Mouse (Mus musculus) heart, adult 8-10 months (tissue): ENCODE results near the gene Pik3r1. TPM values are rescaled to one million over a fixed set of nuclear protein-coding genes. Genes with fewer than 3 reads are reported as not detected.

ENCODE experiments used
- DNase-seq: peaks from one replicate; pipeline ENCODE4 v3.0.0; 2022; ENCODE audit warnings: low spot score
- total RNA-seq, 4 experiments: library from RNA; stranded (reverse); gene quantifications; 2 replicates each; pipeline ENCODE4 v1.2.4; 2022

The Pik3r1 gene
- total RNA-seq, 4 experiments from 2014 or later = 107 to 140 (median 112) TPM

DNA sequence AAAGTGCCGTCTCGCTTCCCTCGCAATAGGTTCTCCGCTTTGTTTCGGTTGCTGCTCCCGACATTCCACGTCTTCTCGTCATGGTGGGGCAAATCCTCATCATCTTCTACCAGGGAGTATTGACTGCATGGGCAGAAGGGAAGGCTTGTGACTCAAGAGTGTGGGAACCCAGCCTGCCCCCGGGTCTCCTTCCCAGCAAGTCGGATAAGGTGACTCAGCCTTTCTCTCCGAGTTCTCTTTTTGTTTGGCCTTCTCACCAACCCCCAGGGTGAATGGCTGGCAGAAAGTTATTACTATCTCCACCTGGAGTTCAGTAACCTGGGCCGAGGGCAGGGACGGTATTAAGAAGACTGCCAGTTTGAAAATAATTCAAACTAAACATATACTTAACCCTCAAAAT is 81.8 kb downstream of the Pik3r1 start:
- DNase-seq = no peak

DNA sequence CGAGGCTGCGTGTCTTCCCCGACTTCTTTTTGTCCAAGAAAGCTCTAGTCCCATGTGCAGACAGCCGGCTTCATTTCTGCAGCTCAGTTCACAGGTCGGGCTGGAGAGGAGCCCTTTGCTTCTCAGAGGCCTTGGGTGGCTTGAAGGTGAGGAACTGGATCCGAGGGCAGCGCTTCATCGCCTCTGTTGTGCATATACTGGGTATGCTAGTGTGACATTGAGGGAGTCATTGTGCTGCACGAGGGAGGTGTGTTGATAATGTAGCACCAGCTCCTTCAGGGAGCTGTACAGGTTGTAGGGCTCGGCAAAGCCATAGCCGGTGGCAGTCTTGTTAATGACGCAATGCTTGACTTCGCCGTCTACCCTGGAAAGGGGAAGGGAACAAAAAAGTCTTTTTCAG is 83.3 kb downstream of the Pik3r1 start:
- no peak for DNase-seq

DNA sequence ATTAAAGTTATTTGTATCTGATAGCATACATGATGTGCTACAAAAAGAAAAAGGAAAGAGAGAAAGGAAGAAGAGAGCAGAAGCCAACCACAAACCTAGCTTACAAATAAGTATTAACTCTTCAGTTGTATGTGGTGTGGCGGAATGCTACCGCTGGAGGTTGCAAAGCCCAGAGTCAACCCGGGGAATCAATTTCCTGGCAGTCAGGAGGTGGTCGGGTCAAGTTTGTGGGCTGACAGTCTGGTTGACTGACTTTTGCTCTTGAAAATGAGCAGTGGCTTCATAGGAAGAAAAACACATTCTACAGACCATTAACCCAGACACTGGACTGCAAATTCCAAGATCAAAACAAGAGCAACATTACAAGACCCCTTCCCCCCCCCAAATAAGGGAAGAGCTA is 85.6 kb downstream of the Pik3r1 start:
- no peak for DNase-seq

DNA sequence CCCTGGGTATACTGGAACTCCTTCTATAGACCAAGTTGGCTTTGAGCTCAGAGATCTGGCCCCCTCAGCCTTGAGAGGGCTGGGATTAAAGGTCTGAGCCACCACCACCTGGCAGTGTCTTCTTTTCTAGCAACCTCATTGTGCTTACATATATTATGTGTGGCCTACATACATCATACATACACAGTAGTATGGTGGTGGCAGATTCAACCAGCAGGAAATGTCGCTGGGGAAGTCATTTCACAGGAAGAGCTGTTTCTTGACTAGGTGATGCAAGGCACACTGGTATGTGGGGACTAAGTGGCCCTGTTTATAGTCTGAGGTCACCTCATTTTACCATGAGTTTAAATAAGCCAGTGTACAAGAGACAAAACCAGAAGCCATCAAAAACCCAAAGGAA is 87.9 kb downstream of the Pik3r1 start:
- DNase-seq = no peak

DNA sequence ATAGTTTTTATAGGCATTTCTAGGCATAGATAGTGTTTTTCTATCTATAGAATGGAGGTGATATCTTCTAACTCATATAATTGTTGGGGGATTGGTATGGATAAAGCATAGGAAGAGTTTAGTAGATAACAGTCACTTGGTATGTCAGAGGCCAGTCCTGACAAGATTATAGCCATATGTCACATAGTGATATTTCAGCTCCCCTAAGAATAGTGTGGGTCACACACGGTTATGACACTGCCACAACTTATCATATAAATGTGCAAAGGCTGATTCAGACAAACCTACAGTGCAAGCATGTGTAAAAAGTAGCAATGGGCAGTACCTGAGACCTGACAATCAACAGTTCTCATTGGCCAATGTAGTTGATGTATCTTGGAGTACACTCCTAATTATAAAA is 89.0 kb downstream of the Pik3r1 start:
- DNase-seq = no peak

DNA sequence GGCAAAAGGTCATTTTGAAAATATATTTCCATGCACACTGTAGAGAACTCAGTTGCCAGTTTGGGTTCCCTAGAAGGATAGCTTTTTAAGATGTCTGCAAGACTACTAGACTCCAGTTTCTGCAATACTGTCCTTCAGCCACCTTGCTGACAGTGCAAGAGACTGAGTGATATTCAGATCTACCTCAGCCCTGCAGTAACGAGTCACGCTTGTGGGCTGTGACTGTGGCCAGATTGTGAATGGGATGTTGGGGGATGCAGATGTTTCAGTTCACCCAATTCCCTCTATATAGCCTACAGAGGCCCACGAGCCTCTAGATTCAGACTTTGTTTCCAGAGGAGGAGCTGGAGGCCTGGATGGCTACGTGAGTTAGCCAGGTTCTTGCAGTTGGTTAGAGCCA is 90.0 kb downstream of the Pik3r1 start:
- DNase-seq = no peak

DNA sequence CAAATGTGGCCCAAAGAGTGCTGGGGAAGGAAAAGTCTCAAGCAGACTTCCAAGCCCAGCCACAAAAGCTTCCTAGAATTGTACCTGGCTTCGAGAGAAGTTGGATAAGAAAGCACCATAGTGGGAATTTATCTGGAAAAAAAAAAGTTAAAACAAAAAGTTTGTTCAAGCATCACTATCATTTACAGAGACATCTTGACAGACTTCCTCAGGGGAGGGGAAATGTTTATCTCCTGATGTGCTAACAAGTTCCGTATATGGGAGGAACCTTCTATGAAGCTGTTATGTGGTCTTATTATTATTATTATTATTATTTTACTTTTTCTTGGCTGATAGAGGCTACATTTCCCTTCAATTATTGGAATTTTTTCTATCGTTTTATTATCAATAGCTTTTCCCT is 94.1 kb downstream of the Pik3r1 start:
- DNase-seq = no peak

DNA sequence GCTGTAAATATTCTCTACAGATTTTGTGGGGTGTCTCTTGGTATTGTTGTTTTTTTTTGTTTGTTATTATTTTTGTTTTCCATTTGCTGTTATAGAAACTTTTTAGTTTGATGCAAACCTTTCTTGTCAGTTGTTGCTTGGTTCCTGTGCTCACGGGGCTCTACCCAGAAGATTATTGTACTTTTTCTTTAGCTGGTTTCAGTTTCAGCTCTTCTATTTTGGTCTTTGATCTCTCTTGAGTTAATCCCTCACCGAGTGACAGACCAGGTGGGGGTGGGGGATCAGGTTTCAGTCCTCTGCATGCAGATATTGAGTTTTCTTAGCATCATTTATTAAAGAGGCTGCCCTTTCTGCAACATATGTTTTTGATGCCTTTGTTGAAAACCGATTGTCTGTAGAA is 99.2 kb downstream of the Pik3r1 start:
- no peak for DNase-seq

DNA sequence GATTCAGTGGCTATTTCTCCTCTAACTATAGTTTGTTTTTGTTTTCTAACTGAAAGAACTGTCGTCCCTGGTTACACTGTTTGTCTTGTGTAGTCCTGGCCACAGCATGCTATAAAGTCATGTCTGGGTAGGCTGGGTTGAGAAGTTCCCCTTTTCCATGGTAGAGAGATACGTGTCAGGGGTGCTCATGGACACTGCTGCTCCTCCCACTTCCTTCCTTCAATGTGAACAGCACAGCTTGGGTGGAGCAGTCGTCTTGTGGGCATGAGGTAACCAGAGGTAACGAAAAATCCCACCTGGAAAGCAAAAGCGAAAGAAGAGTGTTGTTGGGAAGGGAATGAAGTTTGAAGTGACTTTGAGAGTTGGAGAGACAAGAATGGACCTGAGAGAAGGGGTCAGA is 104.0 kb downstream of the Pik3r1 start:
- no peak for DNase-seq

DNA sequence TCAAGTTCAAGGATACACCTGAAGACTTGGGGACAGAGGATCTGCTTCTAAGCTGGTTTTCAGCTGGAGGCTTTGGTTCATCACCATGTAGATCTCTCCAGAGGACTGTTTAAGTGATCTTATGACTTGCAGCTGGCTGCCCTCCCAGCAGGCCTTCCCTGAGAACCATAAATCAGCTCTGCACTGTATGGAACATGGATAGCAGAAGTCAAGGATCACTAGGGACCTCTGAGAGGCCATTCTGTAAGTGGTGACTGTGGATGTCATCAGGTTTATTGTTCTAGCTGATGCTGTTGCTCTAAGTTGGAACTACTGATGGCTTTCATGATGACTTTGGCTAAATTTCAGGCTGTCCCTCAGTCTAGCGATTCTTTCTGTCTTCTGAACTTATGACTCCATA is 105.1 kb downstream of the Pik3r1 start:
- DNase-seq = no peak

DNA sequence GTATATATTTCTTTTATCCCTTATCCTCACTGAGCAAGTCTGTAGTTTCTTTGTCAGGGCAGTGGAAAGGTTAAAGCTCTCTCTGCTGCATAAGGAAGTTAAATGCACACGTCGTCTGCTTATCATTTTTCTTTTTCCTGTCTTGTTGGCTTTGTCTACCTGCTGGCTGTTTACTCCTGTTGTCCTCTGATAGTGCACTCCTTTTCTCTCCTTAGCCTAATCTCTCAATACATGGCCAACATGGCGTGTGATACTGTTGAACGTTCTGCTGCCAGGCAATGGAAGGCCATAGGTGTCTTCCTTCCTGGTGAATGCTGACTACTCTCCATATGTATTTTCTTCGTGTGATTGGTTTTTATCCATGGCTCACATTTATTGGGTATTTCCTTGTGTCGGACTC is 106.5 kb downstream of the Pik3r1 start:
- DNase-seq = no peak

DNA sequence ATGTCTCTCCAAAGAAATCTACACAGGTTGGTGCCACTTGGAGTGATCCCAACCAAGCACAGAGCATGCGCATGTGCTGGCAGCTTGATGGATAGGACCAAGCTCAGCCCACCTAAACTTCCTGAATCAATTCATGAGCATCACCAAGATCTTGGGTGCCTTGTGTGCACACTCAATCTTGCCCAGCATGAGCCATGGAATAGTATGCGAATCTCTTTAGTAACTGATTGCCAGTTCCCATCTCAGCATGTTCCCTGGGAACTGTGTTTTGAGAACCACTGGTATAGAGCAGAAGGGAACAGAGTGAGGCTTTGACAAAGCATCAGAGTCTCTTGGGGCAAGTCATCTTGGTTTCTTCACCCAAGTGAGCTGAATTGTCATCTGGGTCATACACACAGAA is 107.8 kb downstream of the Pik3r1 start:
- no peak for DNase-seq

DNA sequence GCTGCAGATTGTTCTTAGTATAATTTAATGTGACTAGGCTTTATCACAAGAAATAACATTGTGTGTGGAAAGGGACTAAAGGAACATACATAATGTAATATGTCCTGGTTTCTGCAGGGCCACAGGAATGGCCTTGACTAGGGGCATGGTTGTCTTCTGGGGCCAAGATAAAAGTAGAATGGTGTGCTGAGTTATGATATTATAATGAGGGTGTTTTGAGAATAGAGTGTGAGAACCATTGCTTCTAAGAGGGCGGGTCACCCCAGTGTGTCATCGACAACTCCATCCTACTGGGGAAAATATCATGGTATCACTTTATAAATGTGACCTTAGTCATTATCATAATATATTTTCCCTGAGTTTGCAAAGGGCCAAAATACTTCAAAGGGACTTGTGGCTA is 115.9 kb downstream of the Pik3r1 start:
- no peak for DNase-seq

DNA sequence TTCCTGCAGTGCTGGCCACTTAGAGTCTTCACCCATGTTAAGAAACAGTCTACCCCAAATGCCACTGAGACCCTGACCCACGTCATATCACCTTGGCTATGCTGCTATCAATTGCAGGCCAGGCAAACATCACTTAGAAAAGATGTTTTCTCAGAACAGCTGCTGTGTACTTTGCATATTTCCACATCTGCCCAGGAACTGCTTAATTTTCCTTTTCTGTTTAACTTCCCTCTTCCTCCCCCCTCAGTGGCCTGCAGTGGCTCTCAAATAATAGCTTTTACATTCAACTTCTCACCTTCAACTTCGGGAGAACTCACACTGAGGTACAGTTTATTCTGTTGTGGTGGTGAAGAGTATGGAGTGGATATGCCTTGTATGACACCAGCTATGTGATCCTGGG is 126.4 kb downstream of the Pik3r1 start:
- DNase-seq = no peak

DNA sequence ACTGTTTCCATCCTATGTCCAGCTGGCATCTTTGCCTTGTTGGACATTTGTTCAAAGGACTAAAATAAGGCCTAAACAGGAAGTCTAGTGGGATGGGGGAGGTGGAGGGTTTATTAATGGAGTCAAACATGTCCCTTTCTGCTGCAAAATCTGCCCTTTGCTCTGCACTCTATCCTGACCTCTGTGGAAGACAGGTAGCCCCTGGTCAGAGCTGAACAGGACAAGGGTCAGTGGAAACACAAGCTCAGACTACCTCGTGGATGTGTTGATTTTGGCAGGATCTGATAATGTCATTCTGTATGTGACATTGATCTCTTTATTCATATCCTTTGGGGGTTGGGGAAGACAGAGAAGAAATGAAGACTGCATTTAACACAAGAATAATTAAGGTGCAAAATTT is 132.2 kb downstream of the Pik3r1 start:
- DNase-seq = no peak

DNA sequence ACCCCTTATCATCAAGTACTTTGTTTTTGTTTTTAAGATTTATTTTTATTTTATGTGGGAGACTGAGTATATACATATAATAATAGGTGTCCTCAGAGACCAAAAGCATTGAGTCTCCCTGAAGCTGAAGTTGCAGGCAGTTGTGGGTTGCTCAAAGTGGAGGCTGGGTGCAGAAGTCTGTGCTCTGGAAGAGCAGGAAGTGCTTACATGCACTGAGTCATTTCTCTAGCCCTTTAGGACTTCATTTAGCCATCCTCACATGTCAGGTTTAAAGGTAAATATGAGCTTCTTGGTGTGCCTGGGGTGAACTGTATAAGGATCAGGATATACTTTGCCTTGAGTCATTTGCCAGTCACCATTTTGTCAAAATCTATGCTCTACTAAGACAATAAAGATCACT is 133.6 kb downstream of the Pik3r1 start:
- no peak for DNase-seq

DNA sequence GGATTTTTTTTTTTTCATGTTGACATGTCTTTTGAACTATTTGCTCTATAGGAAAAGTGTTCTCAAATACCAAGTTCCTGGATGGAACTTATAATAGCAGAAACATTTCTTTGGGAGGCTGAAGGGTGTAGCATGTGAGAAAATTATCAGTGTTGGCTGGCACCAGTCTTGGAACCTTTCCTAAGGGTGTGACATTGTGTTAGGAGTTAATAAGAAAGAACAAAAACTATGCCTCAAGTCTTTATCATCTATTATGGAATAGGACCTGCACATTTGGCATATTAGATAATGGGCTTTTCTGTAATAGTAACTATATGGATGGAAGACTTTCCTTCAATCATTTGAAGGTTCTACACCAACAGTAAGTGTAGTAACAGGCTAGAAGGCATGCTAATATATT is 134.4 kb downstream of the Pik3r1 start:
- no peak for DNase-seq

DNA sequence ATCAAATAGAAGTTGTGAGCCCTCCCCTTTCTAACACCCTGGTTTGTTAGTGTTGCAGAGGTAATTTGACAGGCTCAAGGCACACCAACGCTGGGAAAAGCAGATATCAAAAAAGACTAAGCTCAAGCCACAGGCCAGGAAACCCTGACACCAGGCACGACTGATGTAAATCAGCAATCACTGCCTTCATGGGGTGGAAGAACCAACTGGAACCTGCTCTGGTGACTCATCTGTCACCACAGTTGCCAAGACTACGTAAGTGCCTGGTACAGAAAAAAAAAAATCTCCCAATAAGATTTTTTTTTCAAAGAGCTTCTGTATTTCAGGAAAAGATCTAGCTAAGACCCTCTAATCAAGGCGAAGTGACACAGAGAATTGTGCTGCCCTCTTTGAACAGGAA is 135.2 kb downstream of the Pik3r1 start:
- no peak for DNase-seq

DNA sequence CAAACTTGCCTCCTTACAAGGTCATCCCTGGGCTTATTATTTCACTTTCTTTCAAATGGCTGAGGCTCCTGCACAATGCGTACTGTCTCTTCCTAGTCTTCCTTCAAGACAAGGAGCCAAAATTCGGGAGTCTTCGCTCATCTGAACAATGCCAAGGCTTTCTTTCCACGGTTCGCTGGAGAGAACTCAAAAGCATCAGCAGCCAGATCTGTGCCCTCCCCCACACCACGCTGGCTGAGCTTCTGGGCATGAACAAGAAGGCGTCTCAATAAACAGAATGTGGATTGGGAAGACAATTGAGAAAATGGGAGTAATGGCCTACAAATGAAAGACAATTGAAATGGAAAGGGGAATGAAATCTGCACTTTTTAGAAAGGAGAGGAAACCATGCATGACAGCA is 136.5 kb downstream of the Pik3r1 start:
- no peak for DNase-seq
